Mouse (Mus musculus) E14TG2a.4 (cell line): Measurements from ENCODE around the gene Shcbp1.

Source experiments
- CTCF ChIP-seq: conservative IDR thresholded peaks from 2 replicates; pipeline ENCODE4 v1.5.1; 2014; ENCODE audit warnings: low read length
- POU5F1 ChIP-seq: IDR thresholded peaks from 2 replicates; pipeline ENCODE4 v1.6.1; 2014; ENCODE audit warnings: low read length, borderline replicate concordance

DNA sequence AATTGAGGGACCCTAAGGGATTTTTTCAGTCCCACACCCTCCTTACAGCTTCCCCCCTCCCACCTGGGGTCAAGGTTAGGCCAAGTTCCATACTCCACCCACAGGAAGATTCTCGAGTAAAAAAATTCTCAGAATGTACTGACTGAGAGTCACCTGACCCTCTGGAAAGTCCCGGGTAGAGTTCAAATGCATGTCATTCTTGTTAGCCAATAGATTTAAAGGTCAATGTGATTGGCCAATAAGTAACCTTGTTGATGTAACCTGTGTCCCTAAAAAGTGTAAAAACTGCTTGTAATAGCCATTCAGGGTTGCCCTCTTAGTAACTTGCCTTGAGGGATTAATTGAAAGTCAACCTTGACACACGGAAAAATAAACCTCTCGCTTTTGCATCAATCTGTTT lies 29.5 kb upstream of the Shcbp1 start:
- no peak for TF ChIP-seq CTCF
- no peak for TF ChIP-seq POU5F1
